Mouse (Mus musculus): ENCODE measurements around the gene Srrt. TPM values are rescaled to one million over a fixed set of nuclear protein-coding genes. Genes with fewer than 3 reads are reported as not detected.

The Srrt gene
- polyA plus RNA-seq, 1 experiment from 2014 or later, result 68.0 TPM

DNA sequence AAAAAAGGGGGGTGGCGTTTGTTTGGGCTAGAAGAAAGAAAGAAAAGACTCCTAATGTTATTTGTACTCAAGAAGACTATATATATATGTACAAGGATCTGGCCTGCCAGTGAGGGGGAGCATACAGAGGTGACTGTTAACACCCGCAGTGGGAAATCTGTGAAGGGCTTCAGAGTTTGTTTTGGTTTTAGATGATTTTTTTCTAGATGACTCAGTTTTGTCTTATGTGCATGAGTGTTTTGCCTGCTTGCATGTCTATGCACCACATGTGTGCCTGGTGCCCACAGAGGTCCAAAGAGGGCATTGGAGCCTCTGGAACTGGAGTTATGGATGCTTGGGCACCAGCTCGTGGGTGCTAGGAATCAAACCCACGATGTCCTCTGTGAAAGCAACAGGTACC, 39.5 kb upstream of the Srrt start:
- no peaks in the 10 kb centered on the region for H3K36me3 ChIP-seq (replicated peaks)
- H3K9ac ChIP-seq, result no peak overlapping the region
- no peaks in the 10 kb centered on the region for H3K9me3 ChIP-seq (replicated peaks)
- WGBS (ENCODE audit: insufficient replicate concordance), result 63% methylated on average over 4 of the region's 4 CpGs
- peak overlapping the region; percentile 75 for H3K27ac ChIP-seq (replicated peaks)
- H3K4me3 ChIP-seq (replicated peaks), result no peak overlapping the region
- peaks cover 14% of the 10 kb centered on the region; the same call in 1 of the 2 replicates for H3K4me1 ChIP-seq (replicated peaks)
- H3K27me3 ChIP-seq, result peaks cover 55% of the 10 kb centered on the region
- ATAC-seq (ENCODE audit: insufficient read depth), result no peak
- no peak overlapping the region for H3K4me2 ChIP-seq

DNA sequence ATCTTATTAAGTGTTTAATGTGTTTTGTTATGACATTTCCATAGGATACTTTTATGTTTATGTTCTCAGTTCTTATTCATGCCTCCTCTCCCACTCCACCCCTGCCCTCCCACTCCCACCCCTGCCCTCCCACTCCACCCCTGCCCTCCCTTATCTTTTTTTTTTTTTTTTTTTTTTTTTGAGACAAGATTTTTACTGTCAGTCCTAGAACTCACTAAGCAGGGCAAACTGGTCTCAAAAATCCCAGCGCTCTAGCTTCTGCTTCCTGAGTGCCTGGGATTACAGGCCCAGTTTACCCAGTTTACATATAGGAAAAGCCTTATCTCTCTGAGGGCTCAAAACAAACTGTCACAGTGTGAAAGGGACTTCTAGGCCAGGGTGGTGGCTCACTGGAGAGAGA, 38.9 kb upstream of the Srrt start:
- Histone ChIP-seq H3K27me3 (peaks cover 49% of the 10 kb centered on the region), H3K4me1 (replicated peaks) (peaks cover 14% of the 10 kb centered on the region; the same call in 1 of the 2 replicates), H3K9ac (no peak overlapping the region), H3K4me3 (replicated peaks) (no peak overlapping the region), H3K36me3 (replicated peaks) (no peaks in the 10 kb centered on the region), H3K9me3 (replicated peaks) (no peaks in the 10 kb centered on the region), H3K27ac (replicated peaks) (peak overlapping the region; percentile 75), H3K4me2 (no peak overlapping the region; the same call in 1 of the 2 replicates)
- 48% methylated on average over 1 of the region's 1 CpGs for WGBS (ENCODE audit: insufficient replicate concordance)
- no peak for ATAC-seq (ENCODE audit: insufficient read depth)

DNA sequence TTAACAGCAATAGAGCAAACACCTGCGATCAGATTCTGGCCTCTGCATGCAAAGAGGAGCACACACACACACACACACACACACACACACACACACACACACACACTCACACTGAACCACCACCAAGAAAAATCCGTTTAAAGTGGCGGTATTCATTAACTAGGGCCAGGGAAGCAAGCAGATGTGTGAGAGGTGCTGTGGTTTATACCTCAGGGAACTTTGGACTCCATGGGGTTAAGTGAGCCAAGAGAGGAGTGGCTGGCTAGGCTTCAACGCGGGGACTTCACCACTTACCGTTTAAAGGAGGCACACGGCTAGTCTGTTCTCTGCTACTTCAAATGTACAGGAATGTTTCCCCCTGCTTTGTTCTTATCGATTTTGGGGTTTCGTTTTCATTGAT, 38.3 kb upstream of the Srrt start:
- H3K9me3 ChIP-seq (replicated peaks), result no peaks in the 10 kb centered on the region
- no peaks in the 10 kb centered on the region for H3K36me3 ChIP-seq (replicated peaks)
- peaks cover 14% of the 10 kb centered on the region; the same call in 1 of the 2 replicates for H3K4me1 ChIP-seq (replicated peaks)
- peak overlapping the region; percentile 75 for H3K27ac ChIP-seq (replicated peaks)
- peaks cover 43% of the 10 kb centered on the region for H3K27me3 ChIP-seq
- 22% methylated on average over 9 of the region's 9 CpGs for WGBS (ENCODE audit: insufficient replicate concordance)
- no peak overlapping the region for H3K9ac ChIP-seq
- peak; percentile 51 for ATAC-seq (ENCODE audit: insufficient read depth)
- no peak overlapping the region for H3K4me3 ChIP-seq (replicated peaks)
- no peak overlapping the region; the same call in 1 of the 2 replicates for H3K4me2 ChIP-seq

DNA sequence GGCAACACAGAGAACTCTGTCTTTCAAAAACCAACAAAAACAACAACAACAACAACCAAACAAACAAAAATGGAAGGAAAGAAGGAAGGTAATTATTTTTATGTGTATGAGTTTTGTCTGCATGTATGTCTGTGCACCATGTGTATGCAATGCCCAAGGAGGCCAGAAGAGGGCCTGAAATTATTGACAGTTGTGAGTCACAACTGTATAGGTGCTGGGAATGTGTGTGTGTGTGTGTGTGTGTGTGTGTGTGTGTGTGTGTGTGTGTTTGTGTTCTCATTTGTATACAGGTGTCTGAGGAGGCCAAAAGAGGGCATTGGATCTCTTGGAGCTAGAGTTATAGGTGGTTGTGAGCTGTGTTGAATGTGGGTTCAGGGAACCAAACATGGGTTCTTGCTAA, 36.4 kb upstream of the Srrt start:
- Histone ChIP-seq H3K4me3 (replicated peaks) (no peak overlapping the region), H3K27me3 (peaks cover 26% of the 10 kb centered on the region), H3K27ac (replicated peaks) (no peak overlapping the region), H3K36me3 (replicated peaks) (no peaks in the 10 kb centered on the region), H3K4me2 (no peak overlapping the region), H3K4me1 (replicated peaks) (peaks cover 21% of the 10 kb centered on the region), H3K9ac (no peak overlapping the region), H3K9me3 (replicated peaks) (no peaks in the 10 kb centered on the region)
- no peak for ATAC-seq (ENCODE audit: insufficient read depth)

DNA sequence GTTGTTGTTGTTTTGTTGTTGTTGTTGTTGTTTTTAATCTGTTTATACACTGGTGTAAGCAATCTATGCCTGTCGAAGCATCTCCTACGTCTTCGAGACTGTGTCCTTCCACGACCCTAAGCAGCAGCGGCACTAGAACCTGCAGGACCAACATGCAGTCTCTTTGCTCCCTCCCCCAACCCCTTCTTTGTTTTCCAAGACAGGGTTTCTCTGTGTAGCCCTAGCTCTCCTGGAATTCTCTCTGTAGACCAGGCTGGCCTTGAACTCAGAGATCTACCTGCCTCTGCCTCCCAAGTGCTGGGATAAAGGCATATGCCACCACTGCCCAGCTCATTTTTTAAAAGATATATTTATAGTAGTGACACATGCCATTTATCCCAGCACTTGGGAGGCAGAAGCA, 35.9 kb upstream of the Srrt start:
- Histone ChIP-seq H3K27me3 (peaks cover 23% of the 10 kb centered on the region), H3K27ac (replicated peaks) (no peak overlapping the region), H3K4me3 (replicated peaks) (no peak overlapping the region), H3K4me1 (replicated peaks) (peaks cover 25% of the 10 kb centered on the region), H3K9ac (no peak overlapping the region), H3K9me3 (replicated peaks) (no peaks in the 10 kb centered on the region), H3K4me2 (no peak overlapping the region), H3K36me3 (replicated peaks) (no peaks in the 10 kb centered on the region)
- WGBS (ENCODE audit: insufficient replicate concordance), result 75% methylated on average over 5 of the region's 5 CpGs
- no peak for ATAC-seq (ENCODE audit: insufficient read depth)

DNA sequence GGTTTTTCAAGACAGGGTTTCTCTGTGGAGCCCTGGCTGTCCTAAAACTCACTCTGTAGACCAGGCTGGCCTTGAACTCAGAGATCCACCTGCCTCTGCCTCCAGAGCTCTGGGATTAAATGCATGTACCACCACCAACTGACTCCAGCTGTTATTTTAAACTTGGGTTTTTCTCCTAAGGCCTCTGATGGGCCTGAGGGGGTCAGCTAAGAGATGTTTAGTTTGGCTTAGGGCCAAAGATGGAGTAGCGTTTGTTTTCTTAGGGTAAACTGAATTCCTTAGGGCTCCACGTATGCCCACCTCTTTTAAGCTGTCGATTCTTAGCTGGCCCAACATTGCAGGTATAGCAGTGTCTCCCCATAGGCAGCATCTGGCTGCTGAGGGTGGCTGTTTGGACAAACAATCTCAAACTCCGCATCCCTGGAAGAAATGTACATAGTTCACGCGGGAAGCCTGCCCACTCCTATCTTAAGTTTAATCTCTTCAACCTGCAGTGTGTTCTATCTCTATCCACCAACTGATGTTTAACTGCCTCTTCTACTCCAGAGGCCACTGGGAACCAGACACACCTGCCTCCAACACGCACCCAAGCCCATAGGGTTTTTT, 35.0 kb upstream of the Srrt start:
- no peak overlapping the region for H3K9ac ChIP-seq
- H3K27ac ChIP-seq (replicated peaks), result no peak overlapping the region
- no peaks in the 10 kb centered on the region for H3K9me3 ChIP-seq (replicated peaks)
- H3K4me3 ChIP-seq (replicated peaks), result no peak overlapping the region
- no peak overlapping the region for H3K4me2 ChIP-seq
- no peak for ATAC-seq (ENCODE audit: insufficient read depth)
- WGBS (ENCODE audit: insufficient replicate concordance), result 53% methylated on average over 7 of the region's 7 CpGs
- H3K27me3 ChIP-seq, result peaks cover 14% of the 10 kb centered on the region
- no peaks in the 10 kb centered on the region for H3K36me3 ChIP-seq (replicated peaks)
- peaks cover 32% of the 10 kb centered on the region for H3K4me1 ChIP-seq (replicated peaks)

DNA sequence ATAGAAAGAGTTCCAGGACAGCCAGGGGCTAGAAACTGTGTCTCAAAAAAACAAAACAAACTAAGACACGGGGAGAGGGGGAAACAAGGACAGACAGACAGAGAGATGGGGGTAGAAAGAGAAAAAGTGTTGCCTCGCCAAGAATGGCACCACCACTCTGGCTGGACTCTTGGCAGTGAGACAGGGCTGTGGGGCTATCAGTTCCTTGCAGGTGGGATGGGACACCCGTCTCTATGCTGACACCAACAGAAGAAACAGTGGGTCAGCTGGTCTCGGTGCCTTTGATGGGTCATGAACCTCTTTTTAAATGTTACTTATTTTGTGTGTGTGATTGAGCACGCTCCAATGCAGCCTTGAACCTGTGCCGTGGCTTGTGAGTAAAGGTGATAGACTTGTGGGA, 32.7 kb upstream of the Srrt start:
- no peak overlapping the region for H3K9ac ChIP-seq
- no peak for ATAC-seq (ENCODE audit: insufficient read depth)
- no peak overlapping the region for H3K4me3 ChIP-seq (replicated peaks)
- peaks cover 4% of the 10 kb centered on the region for H3K27me3 ChIP-seq
- 47% methylated on average over 6 of the region's 6 CpGs for whole genome bisulfite sequencing (ENCODE audit: insufficient replicate concordance)
- H3K27ac ChIP-seq (replicated peaks), result no peak overlapping the region
- no peaks in the 10 kb centered on the region for H3K36me3 ChIP-seq (replicated peaks)
- H3K4me2 ChIP-seq, result no peak overlapping the region
- H3K9me3 ChIP-seq (replicated peaks), result no peaks in the 10 kb centered on the region
- H3K4me1 ChIP-seq (replicated peaks), result peaks cover 37% of the 10 kb centered on the region

DNA sequence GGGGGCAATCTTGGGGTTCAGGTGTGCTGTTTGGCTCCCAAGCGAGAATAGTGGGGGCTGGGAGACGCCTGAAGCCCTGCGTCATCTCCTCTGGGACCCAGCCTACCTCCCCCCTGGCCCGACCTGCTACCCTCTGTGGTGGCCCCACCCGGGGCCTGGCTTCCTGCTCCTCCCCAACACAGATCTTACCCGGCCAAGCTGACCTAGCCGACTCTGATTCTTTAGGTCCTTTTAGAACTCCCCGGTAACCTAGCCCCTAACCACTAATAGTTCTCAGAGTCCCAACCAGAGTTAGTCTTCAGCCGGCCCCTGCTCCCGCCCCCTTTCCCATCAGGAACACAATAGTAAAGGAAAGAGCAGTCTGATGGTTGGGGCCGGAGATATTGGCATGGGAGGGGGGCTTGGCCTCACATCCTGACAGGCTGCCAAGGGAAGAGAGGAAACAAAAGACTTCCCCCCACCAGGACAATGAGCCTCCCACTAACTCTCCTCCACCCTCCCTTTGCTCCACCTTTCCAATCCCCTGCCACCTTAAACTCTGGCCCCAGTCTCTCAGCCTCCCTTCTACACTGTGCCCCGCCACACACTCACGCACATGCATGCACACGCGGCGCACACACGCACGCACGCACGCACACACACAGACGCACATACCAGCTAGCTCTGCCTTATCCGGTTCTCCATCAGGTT, 32.0 kb upstream of the Srrt start:
- 16% methylated on average over 22 of the region's 22 CpGs for WGBS (ENCODE audit: insufficient replicate concordance)
- Histone ChIP-seq H3K4me2 (peak overlapping the region; percentile 81), H3K27ac (replicated peaks) (peak overlapping the region; percentile 66; the same call in 1 of the 2 replicates), H3K4me1 (replicated peaks) (peaks cover 38% of the 10 kb centered on the region), H3K36me3 (replicated peaks) (no peaks in the 10 kb centered on the region), H3K27me3 (peaks cover 4% of the 10 kb centered on the region), H3K9ac (no peak overlapping the region), H3K4me3 (replicated peaks) (no peak overlapping the region), H3K9me3 (replicated peaks) (no peaks in the 10 kb centered on the region)
- peak; percentile 11; the same call in 1 of the 2 replicates for ATAC-seq (ENCODE audit: insufficient read depth)

DNA sequence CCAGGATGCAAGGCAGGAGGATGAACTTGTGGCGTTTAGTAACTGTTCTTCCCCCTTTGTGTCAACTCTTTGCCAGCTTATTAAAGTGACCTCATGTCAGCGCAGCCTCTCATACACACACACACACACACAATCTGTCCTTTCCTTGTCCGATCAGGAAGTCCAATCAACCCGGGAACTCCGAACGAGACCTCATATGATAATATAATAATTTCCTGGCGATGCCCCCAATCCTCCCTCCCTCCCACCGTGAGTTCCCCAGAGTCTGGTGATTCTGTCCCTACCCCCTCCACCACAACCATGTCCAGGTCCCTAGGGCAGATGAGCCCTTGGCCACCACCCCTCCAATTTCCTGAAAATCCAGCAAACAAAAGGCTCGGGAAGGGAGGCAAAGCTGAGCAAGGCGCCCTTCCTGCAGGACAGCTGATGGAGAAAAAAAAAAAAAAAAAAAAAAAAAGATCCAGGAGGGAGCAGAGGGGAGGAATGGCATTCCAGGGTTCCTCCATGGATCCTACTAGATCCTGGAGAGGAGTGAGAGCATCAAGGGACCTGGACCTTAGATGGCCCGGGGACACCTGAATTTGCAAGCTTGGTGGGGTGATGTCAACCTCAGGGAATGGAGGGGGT, 31.3 kb upstream of the Srrt start:
- peaks cover 4% of the 10 kb centered on the region for H3K27me3 ChIP-seq
- H3K4me2 ChIP-seq, result peak overlapping the region; percentile 81
- peaks cover 44% of the 10 kb centered on the region for H3K4me1 ChIP-seq (replicated peaks)
- ATAC-seq (ENCODE audit: insufficient read depth), result peak; percentile 23; the same call in 1 of the 2 replicates
- no peaks in the 10 kb centered on the region for H3K36me3 ChIP-seq (replicated peaks)
- H3K4me3 ChIP-seq (replicated peaks), result peak overlapping the region; percentile 61
- H3K9me3 ChIP-seq (replicated peaks), result no peaks in the 10 kb centered on the region
- H3K27ac ChIP-seq (replicated peaks), result peak overlapping the region; percentile 66
- under 1% methylated on average over 11 of the region's 11 CpGs for WGBS (ENCODE audit: insufficient replicate concordance)
- peak overlapping the region; percentile 57 for H3K9ac ChIP-seq

DNA sequence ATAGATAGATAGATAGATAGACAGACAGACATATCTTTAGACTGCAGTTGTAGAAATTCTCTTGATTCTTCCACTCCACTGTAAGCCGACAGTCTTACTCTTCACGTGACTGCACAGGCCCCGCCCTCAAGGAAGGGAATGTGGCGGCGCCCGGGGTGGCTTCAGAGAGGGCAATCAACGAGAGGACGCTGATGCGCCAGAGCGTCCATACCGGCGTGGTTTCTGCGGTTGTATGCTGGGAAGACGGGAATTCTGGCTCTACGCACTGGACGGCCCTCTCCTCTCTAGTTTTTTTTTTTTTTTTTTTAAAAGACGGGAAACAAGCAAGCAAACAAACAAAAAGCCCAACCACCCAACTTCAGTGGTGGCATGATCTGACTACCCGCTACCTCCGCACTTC, 30.8 kb upstream of the Srrt start:
- H3K4me3 ChIP-seq (replicated peaks), result peak overlapping the region; percentile 61
- H3K36me3 ChIP-seq (replicated peaks), result no peaks in the 10 kb centered on the region
- H3K4me1 ChIP-seq (replicated peaks), result peaks cover 50% of the 10 kb centered on the region
- peak overlapping the region; percentile 81 for H3K4me2 ChIP-seq
- 0% methylated on average over 19 of the region's 19 CpGs for WGBS (ENCODE audit: insufficient replicate concordance)
- peak overlapping the region; percentile 57 for H3K9ac ChIP-seq
- no peaks in the 10 kb centered on the region for H3K9me3 ChIP-seq (replicated peaks)
- H3K27ac ChIP-seq (replicated peaks), result peak overlapping the region; percentile 66
- H3K27me3 ChIP-seq, result peaks cover 4% of the 10 kb centered on the region
- ATAC-seq (ENCODE audit: insufficient read depth), result peak; percentile 56

DNA sequence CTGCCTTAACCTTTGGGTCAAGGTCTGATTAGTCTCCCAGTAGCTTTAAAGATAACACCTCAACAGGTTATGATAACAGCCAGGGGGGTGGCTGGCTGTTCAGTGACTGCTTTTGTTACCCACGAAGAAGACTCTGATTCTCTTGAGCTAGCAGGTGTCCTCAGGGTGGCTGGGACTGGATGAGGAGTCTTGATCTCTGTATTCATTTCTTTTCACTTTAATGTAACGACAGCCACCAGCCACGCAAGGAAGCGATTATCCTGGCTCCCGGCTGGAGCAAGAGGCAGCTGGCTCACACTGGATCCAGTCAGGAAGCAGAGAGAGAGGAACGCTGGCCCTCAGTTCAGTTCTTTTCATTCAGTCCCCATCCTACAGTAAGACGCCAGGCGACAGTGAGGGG, 29.7 kb upstream of the Srrt start:
- H3K9me3 ChIP-seq (replicated peaks), result no peaks in the 10 kb centered on the region
- peaks cover 4% of the 10 kb centered on the region for H3K27me3 ChIP-seq
- no peaks in the 10 kb centered on the region for H3K36me3 ChIP-seq (replicated peaks)
- H3K4me3 ChIP-seq (replicated peaks), result no peak overlapping the region
- peak overlapping the region; percentile 54; the same call in 1 of the 2 replicates for H3K27ac ChIP-seq (replicated peaks)
- no peak for ATAC-seq (ENCODE audit: insufficient read depth)
- peaks cover 53% of the 10 kb centered on the region for H3K4me1 ChIP-seq (replicated peaks)
- 0 out of 2 replicates have a peak overlapping the region, but pooled peaks have one; percentile 81 for H3K4me2 ChIP-seq
- H3K9ac ChIP-seq, result no peak overlapping the region
- 66% methylated on average over 8 of the region's 8 CpGs for WGBS (ENCODE audit: insufficient replicate concordance)
